Mouse (Mus musculus) liver, embryonic 13.5 days (tissue): ENCODE data around the gene Mmp21. TPM values are rescaled to one million over a fixed set of nuclear protein-coding genes. Genes with fewer than 3 reads are reported as not detected.

Source experiments
- polyA plus RNA-seq: library from polyadenylated mRNA; unstranded; fragments of >200 nt; fragmentation: Nextera tagmentation; extraction: Ambion mirVana; gene quantifications from 2 replicates; pipeline ENCODE4 v1.2.1, GENCODE M21; 2015

The Mmp21 gene
- polyA plus RNA-seq, 1 experiment from 2014 or later: 0.09 TPM

Other genes with a start within 250 kb of the Mmp21 start
- gene Tex36, start 77.9 kb downstream of the Mmp21 start, polyA plus RNA-seq: not detected in 2 replicates
- 10.7 and 13.8 TPM in 2 replicates for gene Edrf1, start 42.5 kb downstream of the Mmp21 start, polyA plus RNA-seq
- gene Bccip, start 29.3 kb upstream of the Mmp21 start, polyA plus RNA-seq: 121 and 142 TPM in 2 replicates
- gene Uros, start 30.0 kb upstream of the Mmp21 start, polyA plus RNA-seq: 184 and 196 TPM in 2 replicates
- gene Fank1, start 96.8 kb upstream of the Mmp21 start, polyA plus RNA-seq: not detected in 2 replicates
- gene Dhx32, start 102.7 kb upstream of the Mmp21 start, polyA plus RNA-seq: 13.1 and 15.4 TPM in 2 replicates